Mouse (Mus musculus) heart, postnatal 0 days (tissue): ENCODE data around the gene Naa38. TPM values are rescaled to one million over a fixed set of nuclear protein-coding genes. Genes with fewer than 3 reads are reported as not detected.

Source experiments
- ATAC-seq: fragments of 200-750 bp; cut with Nextera tagmentation; 2 replicates; pipeline ENCODE4 v1.8.0; 2017; ENCODE audit warnings: low read depth, moderate number of reproducible peaks, moderate library complexity; ENCODE audit not compliant: insufficient read depth
- DNase-seq: peaks from one replicate; pipeline ENCODE4 v3.0.0-alpha.2; 2016; ENCODE audit warnings: low spot score
- H3K27ac ChIP-seq: fragments of 300-500 bp; sonication (generic); 2 replicates; pipeline ENCODE4 v1.5.1; 2014; ENCODE audit warnings: low read depth, mild to moderate bottlenecking
- H3K27me3 ChIP-seq: fragments of 300-500 bp; sonication (generic); 2 replicates; pipeline ENCODE4 v1.6.1; 2014; ENCODE audit warnings: low read length, mixed read lengths; ENCODE audit not compliant: control insufficient read depth, insufficient read depth
- H3K36me3 ChIP-seq: fragments of 300-500 bp; sonication (generic); replicated peaks from 2 replicates; pipeline ENCODE4 v1.6.1; 2014; ENCODE audit warnings: low read length, mixed read lengths; ENCODE audit not compliant: control insufficient read depth, insufficient read depth
- H3K4me1 ChIP-seq: fragments of 300-500 bp; sonication (generic); 2 replicates; pipeline ENCODE4 v1.6.1; 2014; ENCODE audit warnings: antibody characterized with exemption; ENCODE audit not compliant: control insufficient read depth, insufficient read depth
- H3K4me2 ChIP-seq: fragments of 300-500 bp; sonication (generic); 2 replicates; pipeline ENCODE4 v1.6.1; 2014; ENCODE audit warnings: low read depth, mild to moderate bottlenecking, low read length, moderate library complexity
- H3K4me3 ChIP-seq: fragments of 300-500 bp; sonication (generic); 2 replicates; pipeline ENCODE4 v1.5.1; 2014; ENCODE audit warnings: low read depth, low read length
- H3K9ac ChIP-seq: fragments of 300-500 bp; sonication (generic); replicated peaks from 2 replicates; pipeline ENCODE4 v1.6.1; 2014; ENCODE audit warnings: low read depth, low read length, mixed read lengths
- H3K9me3 ChIP-seq: fragments of 300-500 bp; sonication (generic); replicated peaks from 2 replicates; pipeline ENCODE4 v1.6.1; 2016; ENCODE audit warnings: low read length; ENCODE audit not compliant: control insufficient read depth
- CTCF ChIP-seq: IDR thresholded peaks from 2 replicates; pipeline ENCODE4 v1.5.1; 2016; ENCODE audit warnings: antibody characterized with exemption, control low read depth, low read depth
- EP300 ChIP-seq: IDR thresholded peaks from 2 replicates; pipeline ENCODE4 v1.6.1; 2016; ENCODE audit warnings: antibody characterized with exemption, low read depth
- WGBS: fragments of 180-500 bp; shearing (Covaris S2); extraction: QIAGEN DNeasy Blood & Tissue Kit; methylation state at CpG from one replicate; pipeline ENCODE4 v1.1.7; 2014; 5-methylcytosine and 5-hydroxymethylcytosine counted together
- polyA plus RNA-seq: library from polyadenylated mRNA; unstranded; fragments of >200 nt; fragmentation: Nextera tagmentation; extraction: Ambion mirVana; gene quantifications from 2 replicates; pipeline ENCODE4 v1.2.1, GENCODE M21; 2015
- total RNA-seq: library from RNA; depleted of rRNA; stranded (reverse); fragments of >200 nt; gene quantifications from 2 replicates; pipeline ENCODE4 v1.2.3, GENCODE M21; 2014; ENCODE audit warnings: low replicate concordance

Gene Naa38
- total and polyA plus RNA-seq, 2 experiments from 2014 or later: 64.9 to 171 TPM

GRCm38 (mm10) chr11:69408541-69409377 lies 13.5 kb downstream of the Naa38 start:
- Histone ChIP-seq H3K9ac (peak overlapping the region; percentile 88), H3K27me3 (no peaks in the 10 kb centered on the region), H3K27ac (peak overlapping the region; percentile 98), H3K36me3 (peaks cover 53% of the 10 kb centered on the region), H3K4me3 (peak overlapping the region; percentile 89), H3K4me1 (peaks cover 26% of the 10 kb centered on the region; the same call in 1 of the 2 replicates), H3K4me2 (peak overlapping the region; percentile 96), H3K9me3 (no peaks in the 10 kb centered on the region)
- under 1% methylated on average over 33 of the region's 33 CpGs for WGBS
- TF ChIP-seq EP300 (0 out of 2 replicates have a peak, but pooled peaks have one; percentile 15), CTCF (no peak; the same call in 1 of the 2 replicates)
- ATAC-seq (peak; percentile 67), DNase-seq (peak; percentile 98)

GRCm38 (mm10) chr11:69409378-69410044 lies 14.2 kb downstream of the Naa38 start:
- peak overlapping the region; percentile 88 for H3K9ac ChIP-seq
- DNase-seq (peak; percentile 93), ATAC-seq (peak; percentile 57)
- H3K27ac ChIP-seq: peak overlapping the region; percentile 98
- whole genome bisulfite sequencing: under 1% methylated on average over 42 of the region's 46 CpGs
- H3K4me2 ChIP-seq: peak overlapping the region; percentile 96
- H3K4me3 ChIP-seq: peak overlapping the region; percentile 89
- H3K9me3 ChIP-seq: no peaks in the 10 kb centered on the region
- TF ChIP-seq CTCF (no peak), EP300 (peak; percentile 54; the same call in 1 of the 2 replicates)
- H3K36me3 ChIP-seq: peaks cover 46% of the 10 kb centered on the region
- H3K27me3 ChIP-seq: no peaks in the 10 kb centered on the region
- peaks cover 33% of the 10 kb centered on the region for H3K4me1 ChIP-seq

- H3K4me1 ChIP-seq: peaks cover 38% of the 10 kb centered on the region
- H3K4me3 ChIP-seq: peak overlapping the region; percentile 89
- H3K9ac ChIP-seq: peak overlapping the region; percentile 88
- H3K9me3 ChIP-seq: no peaks in the 10 kb centered on the region
- 0% methylated on average over 18 of the region's 18 CpGs for WGBS
- peak overlapping the region; percentile 98 for H3K27ac ChIP-seq
- TF ChIP-seq CTCF (no peak), EP300 (no peak)
- no peaks in the 10 kb centered on the region for H3K27me3 ChIP-seq
- ATAC-seq (no peak), DNase-seq (no peak)
- H3K36me3 ChIP-seq: peaks cover 41% of the 10 kb centered on the region
- H3K4me2 ChIP-seq: peak overlapping the region; percentile 96
Measured at GRCm38 (mm10) chr11:69410045-69410309, 14.7 kb downstream of the Naa38 start.

- H3K4me3 ChIP-seq: peak overlapping the region; percentile 89
- H3K9ac ChIP-seq: peak overlapping the region; percentile 88
- peak overlapping the region; percentile 96 for H3K4me2 ChIP-seq
- H3K27ac ChIP-seq: peak overlapping the region; percentile 98
- TF ChIP-seq CTCF (no peak), EP300 (no peak; the same call in 1 of the 2 replicates)
- under 1% methylated on average over 41 of the region's 41 CpGs for WGBS
- H3K4me1 ChIP-seq: peaks cover 39% of the 10 kb centered on the region
- DNase-seq (peak; percentile 75), ATAC-seq (0 out of 2 replicates have a peak, but pooled peaks have one; percentile 1)
- H3K9me3 ChIP-seq: no peaks in the 10 kb centered on the region
- peaks cover 36% of the 10 kb centered on the region for H3K36me3 ChIP-seq
- H3K27me3 ChIP-seq: no peaks in the 10 kb centered on the region
Measured at GRCm38 (mm10) chr11:69410310-69411072, 15.2 kb downstream of the Naa38 start.

- no peak for TF ChIP-seq CTCF
- peak; percentile 27; the same call in 1 of the 2 replicates for TF ChIP-seq EP300
- Histone ChIP-seq H3K4me3 (peak overlapping the region; percentile 89), H3K9ac (peak overlapping the region; percentile 88), H3K36me3 (peaks cover 30% of the 10 kb centered on the region), H3K4me2 (peak overlapping the region; percentile 96), H3K4me1 (peaks cover 39% of the 10 kb centered on the region), H3K27ac (peak overlapping the region; percentile 98), H3K27me3 (no peaks in the 10 kb centered on the region), H3K9me3 (no peaks in the 10 kb centered on the region)
- under 1% methylated on average over 26 of the region's 26 CpGs for WGBS
- ATAC-seq: peak; percentile 55
- peak; percentile 96 for DNase-seq
Measured at GRCm38 (mm10) chr11:69411073-69411535, 15.8 kb downstream of the Naa38 start.
